Mouse (Mus musculus) embryonic facial prominence, embryonic 10.5 days (tissue): ENCODE data around the gene Pls3. TPM values are rescaled to one million over a fixed set of nuclear protein-coding genes. Genes with fewer than 3 reads are reported as not detected.
"Not testable (repeated sequence)": the region's sequence is repeated elsewhere in the genome, so short reads cannot be mapped to it uniquely, and the experiment has no call there.

ENCODE experiments used
- DNase-seq: peaks from one replicate; pipeline ENCODE4 v3.0.0-alpha.2; 2017; ENCODE audit warnings: low spot score
- H3K27ac ChIP-seq: fragments of 300-500 bp; sonication (generic); replicated peaks from 2 replicates; pipeline ENCODE4 v1.5.1; 2016; ENCODE audit warnings: mild to moderate bottlenecking
- H3K27me3 ChIP-seq: fragments of 300-500 bp; sonication (generic); replicated peaks from 2 replicates; pipeline ENCODE4 v1.6.1; 2016; ENCODE audit warnings: low read depth, mild to moderate bottlenecking; ENCODE audit not compliant: poor library complexity, severe bottlenecking
- H3K36me3 ChIP-seq: fragments of 300-500 bp; sonication (generic); replicated peaks from 2 replicates; pipeline ENCODE4 v1.6.1; 2016; ENCODE audit warnings: mild to moderate bottlenecking, moderate library complexity
- H3K4me1 ChIP-seq: fragments of 300-500 bp; sonication (generic); 2 replicates; pipeline ENCODE4 v1.6.1; 2016
- H3K4me3 ChIP-seq: fragments of 300-500 bp; sonication (generic); 2 replicates; pipeline ENCODE4 v1.5.1; 2016; ENCODE audit warnings: mild to moderate bottlenecking, moderate library complexity
- H3K9me3 ChIP-seq: fragments of 300-500 bp; sonication (generic); 2 replicates; pipeline ENCODE4 v1.6.1; 2016; ENCODE audit warnings: mild to moderate bottlenecking
- WGBS: fragments of 180-500 bp; shearing (Covaris S2); methylation state at CpG from one replicate; pipeline ENCODE4 v1.1.7; 2016; 5-methylcytosine and 5-hydroxymethylcytosine counted together
- polyA plus RNA-seq: library from polyadenylated mRNA; unstranded; fragments of >200 nt; fragmentation: Nextera tagmentation; extraction: Ambion mirVana; gene quantifications from 2 replicates; pipeline ENCODE4 v1.2.1, GENCODE M21; 2016

Gene Pls3
- polyA plus RNA-seq, 1 experiment from 2014 or later = 72.4 TPM

DNA sequence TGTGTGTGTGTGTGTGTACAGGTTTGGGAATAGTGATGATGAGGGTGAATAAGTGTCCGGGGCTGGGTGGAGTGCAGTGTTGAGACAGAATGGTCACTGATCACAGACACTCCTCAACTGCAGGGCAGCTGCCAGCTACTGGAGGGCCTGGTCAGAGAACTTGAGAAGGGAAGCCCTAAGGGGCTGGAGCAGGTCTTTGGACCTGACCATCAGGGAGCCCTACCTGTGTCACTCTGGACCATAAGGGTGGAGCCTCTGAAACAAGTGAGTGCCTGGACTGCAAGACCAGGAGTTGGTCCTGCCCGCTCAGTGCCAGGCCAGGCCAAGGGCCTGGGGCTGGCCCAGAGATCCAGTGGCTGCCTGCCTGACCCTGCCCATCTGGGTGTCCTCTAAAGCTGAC, 115.5 kb downstream of the Pls3 start:
- not testable (repeated sequence) for H3K4me1 ChIP-seq, DNase-seq, H3K27ac ChIP-seq, H3K9me3 ChIP-seq, H3K27me3 ChIP-seq, H3K4me3 ChIP-seq
- 89% methylated on average over 2 of the region's 2 CpGs for WGBS
- peaks cover 10% of the 10 kb centered on the region for H3K36me3 ChIP-seq

DNA sequence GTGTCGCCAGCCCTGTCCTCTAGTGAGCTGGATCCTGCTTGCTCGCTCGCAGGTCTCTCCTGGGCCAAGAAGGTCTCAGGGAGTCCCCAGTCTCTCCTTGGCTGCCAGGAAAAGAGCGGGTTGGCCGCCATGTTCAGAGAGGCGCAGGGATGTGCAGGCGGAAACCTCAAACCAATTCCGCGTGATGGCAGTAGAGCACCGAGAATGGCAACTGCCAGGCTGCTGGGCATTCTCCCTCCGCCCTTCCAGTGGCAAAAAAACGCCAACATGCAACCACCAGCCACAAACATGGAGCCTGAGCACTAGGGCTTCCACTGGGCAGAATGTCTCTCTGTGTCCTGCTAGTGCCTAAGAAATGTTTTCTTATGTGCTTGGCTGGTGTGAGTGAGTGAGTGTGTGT, 115.9 kb downstream of the Pls3 start:
- H3K4me1 ChIP-seq, H3K27ac ChIP-seq, H3K9me3 ChIP-seq, H3K27me3 ChIP-seq, H3K4me3 ChIP-seq: not testable (repeated sequence)
- DNase-seq = peak; percentile 60
- 71% methylated on average over 12 of the region's 12 CpGs for WGBS
- peaks cover 10% of the 10 kb centered on the region for H3K36me3 ChIP-seq

DNA sequence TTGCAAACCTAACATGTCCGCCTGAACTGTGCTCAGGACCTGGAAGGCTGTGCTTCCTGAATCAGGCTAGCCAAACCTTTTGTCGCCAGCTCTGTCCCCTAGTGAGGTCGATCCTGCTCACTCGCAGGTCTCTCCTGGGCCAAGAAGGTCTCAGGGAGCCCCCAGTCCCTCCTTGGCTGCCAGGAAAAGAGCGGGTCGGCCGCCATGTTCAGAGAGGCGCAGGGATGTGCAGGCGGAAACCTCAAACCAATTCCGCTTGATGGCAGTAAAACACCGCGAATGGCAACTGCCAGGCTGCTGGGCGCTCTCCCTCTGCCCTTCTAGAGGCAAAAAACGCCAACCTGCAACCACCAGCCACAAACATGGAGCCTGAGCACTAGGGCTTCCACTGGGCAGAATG, 117.0 kb downstream of the Pls3 start:
- WGBS = 79% methylated on average over 14 of the region's 14 CpGs
- H3K36me3 ChIP-seq = peaks cover 10% of the 10 kb centered on the region
- peak; percentile 14 for DNase-seq
- H3K27me3 ChIP-seq, H3K4me1 ChIP-seq, H3K4me3 ChIP-seq, H3K27ac ChIP-seq, H3K9me3 ChIP-seq: not testable (repeated sequence)

DNA sequence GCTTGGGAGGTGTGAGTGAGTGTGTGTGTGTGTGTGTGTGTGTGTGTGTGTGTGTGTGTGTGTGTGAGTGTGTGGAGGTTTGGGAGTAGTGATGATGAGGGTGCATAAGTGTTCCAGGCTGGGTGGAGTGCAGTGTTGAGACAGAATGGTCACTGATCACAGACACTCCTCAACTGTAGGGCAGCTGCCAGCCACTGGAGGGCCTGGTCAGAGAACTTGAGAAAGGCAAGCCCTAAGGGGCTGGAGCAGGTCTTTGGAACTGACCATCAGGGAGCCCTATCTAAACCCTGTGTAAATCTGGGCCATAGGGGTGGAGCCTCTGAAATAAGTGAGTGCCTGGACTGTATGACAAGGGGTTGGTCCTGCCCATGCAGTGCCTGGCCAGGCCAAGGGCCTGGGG, 120.5 kb downstream of the Pls3 start:
- DNase-seq, H3K4me3 ChIP-seq, H3K9me3 ChIP-seq, H3K36me3 ChIP-seq, H3K4me1 ChIP-seq, H3K27ac ChIP-seq, H3K27me3 ChIP-seq: not testable (repeated sequence)

DNA sequence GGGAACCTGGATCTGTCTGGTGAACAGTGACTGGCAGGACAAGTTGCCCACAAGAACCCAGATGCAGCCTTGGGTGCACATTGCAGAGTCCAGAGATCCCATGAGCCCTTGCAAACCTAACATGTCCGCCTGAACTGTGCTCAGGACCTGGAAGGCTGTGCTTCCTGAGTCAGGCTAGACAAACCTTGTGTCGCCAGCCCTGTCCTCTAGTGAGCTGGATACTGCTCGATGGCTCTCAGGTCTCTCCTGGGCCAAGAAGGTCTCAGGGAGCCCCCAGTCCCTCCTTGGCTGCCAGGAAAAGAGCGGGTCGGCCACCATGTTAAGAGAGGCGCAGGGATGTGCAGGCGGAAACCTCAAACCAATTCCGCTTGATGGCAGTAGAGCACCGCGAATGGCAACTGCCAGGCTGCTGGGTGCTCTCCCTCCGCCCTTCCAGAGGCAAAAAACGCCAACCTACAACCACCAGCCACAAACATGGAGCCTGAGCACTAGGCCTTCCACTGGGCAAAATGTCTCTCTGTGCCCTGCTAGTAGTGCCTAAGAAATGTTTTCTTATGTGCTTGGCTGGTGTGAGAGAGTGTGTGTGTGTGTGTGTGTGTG, 124.8 kb downstream of the Pls3 start:
- H3K4me3 ChIP-seq, H3K36me3 ChIP-seq, H3K27ac ChIP-seq, DNase-seq, H3K27me3 ChIP-seq, H3K4me1 ChIP-seq, H3K9me3 ChIP-seq: not testable (repeated sequence)
- 79% methylated on average over 9 of the region's 12 CpGs for WGBS

DNA sequence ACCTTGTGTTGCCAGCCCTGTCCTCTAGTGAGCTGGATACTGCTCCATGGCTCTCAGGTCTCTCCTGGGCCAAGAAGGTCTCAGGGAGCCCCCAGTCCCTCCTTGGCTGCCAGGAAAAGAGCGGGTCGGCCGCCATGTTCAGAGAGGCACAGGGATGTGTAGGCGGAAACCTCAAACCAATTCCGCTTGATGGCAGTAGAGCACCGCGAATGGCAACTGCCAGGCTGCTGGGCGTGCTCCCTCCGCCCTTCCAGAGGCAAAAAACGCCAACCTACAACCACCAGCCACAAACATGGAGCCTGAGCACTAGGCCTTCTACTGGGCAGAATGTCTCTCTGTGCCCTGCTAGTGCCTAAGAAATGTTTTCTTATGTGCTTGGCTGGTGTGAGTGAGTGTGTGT, 125.7 kb downstream of the Pls3 start:
- H3K4me1 ChIP-seq, H3K27me3 ChIP-seq, H3K4me3 ChIP-seq, H3K36me3 ChIP-seq, H3K27ac ChIP-seq, H3K9me3 ChIP-seq: not testable (repeated sequence)
- peak; percentile 49 for DNase-seq
- 71% methylated on average over 10 of the region's 10 CpGs for WGBS

DNA sequence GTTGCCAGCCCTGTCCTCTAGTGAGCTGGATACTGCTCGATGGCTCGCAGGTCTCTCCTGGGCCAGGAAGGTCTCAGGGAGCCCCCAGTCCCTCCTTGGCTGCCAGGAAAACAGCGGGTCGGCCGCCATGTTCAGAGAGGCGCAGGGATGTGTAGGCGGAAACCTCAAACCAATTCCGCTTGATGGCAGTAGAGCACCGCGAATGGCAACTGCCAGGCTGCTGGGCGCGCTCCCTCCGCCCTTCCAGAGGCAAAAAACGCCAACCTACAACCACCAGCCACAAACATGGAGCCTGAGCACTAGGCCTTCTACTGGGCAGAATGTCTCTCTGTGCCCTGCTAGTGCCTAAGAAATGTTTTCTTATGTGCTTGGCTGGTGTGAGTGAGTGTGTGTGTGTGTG, 130.5 kb downstream of the Pls3 start:
- H3K4me3 ChIP-seq, H3K27me3 ChIP-seq, H3K36me3 ChIP-seq, H3K27ac ChIP-seq, H3K9me3 ChIP-seq, H3K4me1 ChIP-seq: not testable (repeated sequence)
- 70% methylated on average over 14 of the region's 14 CpGs for WGBS
- peak; percentile 36 for DNase-seq

DNA sequence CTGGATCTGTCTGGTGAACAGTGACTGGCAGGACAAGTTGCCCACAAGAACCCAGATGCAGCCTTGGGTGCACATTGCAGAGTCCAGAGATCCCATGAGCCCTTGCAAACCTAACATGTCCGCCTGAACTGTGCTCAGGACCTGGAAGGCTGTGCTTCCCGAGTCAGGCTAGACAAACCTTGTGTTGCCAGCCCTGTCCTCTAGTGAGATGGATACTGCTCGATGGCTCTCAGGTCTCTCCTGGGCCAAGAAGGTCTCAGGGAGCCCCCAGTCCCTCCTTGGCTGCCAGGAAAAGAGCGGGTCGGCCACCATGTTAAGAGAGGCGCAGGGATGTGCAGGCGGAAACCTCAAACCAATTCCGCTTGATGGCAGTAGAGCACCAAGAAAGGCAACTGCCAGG, 135.5 kb downstream of the Pls3 start:
- 69% methylated on average over 3 of the region's 8 CpGs for WGBS
- H3K36me3 ChIP-seq = not testable (repeated sequence)

More for the DNA sequence above, 135.5 kb downstream of the Pls3 start:
- H3K4me3 ChIP-seq, H3K9me3 ChIP-seq, H3K4me1 ChIP-seq, H3K27ac ChIP-seq, H3K27me3 ChIP-seq, DNase-seq: not testable (repeated sequence)
